Mouse (Mus musculus) ovary, adult 2 months (tissue): ENCODE measurements around the gene Zfp941. TPM values are rescaled to one million over a fixed set of nuclear protein-coding genes. Genes with fewer than 3 reads are reported as not detected.

Experiments
- polyA plus RNA-seq: library from polyadenylated mRNA; depleted of rRNA; stranded (reverse); fragments of >200 nt; gene quantifications from 2 replicates; pipeline ENCODE4 v1.2.3, GENCODE M21; 2012; rRNA removed

Zfp941 gene
- 0.12 and 0.23 TPM in 2 replicates for polyA plus RNA-seq

DNA sequence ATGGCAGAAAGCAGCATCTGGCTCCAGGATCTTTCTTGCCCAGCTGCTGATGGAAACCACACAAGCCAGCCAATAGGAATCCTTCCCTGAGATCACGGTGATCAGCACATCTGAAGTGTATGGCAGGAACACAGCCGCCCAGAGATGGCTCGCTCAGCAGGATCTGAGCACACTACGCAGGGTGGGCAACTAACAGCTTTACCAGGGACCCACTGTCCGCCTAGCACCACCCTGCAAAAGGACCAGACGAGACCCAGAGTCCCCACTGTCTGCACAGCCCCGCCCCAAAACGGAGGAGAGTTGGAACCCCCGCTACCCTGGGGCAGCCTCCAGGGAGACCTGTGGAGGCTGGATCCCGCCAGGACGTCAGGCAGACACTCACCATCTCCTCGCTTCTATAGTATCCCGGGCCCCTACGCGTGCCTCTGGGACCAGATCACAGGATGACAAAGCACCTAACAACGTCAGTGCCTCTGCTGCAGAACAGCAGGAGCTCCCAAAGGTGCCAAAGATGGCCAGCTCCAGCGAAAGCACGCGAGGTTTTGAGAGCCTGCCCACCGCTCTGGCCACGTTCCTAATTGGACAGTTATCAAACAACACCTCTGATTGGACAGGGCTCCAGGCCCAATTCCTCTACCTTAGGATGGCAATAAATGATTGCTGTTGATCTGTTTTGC is at the start of gene Zfp941:
Gene Zfp941, minus strand, starts transcription at position 526 of the 677 bp plus-strand sequence.

DNA sequence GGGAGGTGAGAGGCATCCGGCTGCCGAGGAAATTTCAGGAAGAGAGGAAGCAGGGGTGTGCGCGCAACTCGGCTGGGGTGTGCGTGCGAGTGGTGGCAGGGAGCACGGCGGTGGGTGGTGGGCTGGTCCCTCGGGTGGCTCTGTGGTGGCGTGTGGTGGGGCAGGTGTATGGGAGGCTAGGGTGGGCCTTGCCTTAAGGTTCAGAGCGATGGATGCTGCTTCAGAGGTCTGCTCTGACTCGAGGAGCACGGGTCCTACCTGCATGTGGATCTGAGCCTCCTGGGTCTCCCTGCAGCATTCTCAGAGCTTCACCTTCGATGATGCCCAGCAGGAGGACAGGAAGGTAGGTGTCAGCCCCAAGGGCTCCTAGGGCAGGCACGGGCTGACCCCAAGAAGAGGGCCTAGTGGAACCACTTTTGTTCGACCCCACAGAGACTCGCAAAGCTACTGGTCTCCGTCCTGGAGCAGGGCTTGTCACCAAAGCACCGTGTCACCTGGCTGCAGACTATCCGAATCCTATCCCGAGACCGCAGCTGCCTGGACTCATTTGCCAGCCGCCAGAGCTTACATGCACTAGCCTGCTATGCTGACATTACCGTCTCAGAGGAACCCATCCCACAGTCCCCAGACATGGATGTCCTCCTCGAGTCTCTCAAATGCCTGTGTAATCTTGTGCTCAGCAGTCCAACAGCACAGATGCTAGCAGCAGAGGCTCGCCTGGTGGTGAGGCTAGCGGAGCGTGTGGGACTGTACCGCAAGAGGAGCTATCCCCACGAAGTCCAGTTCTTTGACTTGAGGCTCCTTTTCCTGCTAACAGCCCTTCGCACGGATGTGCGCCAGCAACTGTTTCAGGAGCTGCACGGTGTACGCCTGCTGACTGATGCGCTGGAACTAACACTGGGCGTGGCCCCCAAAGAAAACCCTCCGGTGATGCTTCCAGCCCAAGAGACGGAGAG is 35.9 kb upstream of the Zfp941 start, which contains the start of gene Bet1l:
Gene Bet1l, minus strand, starts transcription at position 28 of the 956 bp plus-strand sequence.

DNA sequence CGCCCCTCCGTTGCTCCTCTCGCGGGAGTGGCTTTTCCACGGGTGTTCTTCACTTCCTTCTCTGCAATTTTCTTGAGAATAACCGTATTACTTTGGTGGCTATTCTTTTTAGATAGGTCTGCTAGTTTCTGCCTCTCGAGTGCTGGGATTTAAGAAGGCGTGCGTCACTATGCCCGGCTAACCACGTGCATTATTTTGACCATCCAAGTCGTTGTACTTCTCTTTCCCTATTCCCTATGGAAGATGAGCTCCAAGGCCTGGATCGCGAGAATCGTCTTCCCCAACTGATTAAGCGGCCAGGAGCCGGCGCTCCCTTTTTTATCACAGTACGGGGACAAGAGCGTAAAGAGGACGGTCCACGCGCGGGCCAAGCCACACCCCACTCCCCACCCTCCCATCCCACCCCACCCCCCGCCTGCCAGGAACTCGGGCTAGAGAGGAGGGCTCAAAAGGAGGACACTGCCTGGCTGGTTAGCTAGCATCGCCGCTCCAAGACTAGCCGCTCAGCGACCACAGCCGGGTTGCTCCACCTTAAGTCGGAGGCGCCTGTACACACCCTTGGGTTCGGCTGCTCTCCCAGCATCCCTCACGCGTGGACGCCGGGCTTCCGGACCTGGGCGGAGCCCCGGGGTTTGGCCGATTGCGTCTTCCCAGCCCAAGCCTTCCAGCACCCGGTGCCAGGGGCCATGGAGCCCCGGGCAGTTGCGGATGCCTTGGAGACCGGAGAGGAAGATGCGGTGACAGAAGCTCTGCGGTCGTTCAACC is 35.0 kb upstream of the Zfp941 start, which contains the start of gene Ric8a:
Gene Ric8a, plus strand, starts transcription at position 173 of the 765 bp plus-strand sequence.

DNA sequence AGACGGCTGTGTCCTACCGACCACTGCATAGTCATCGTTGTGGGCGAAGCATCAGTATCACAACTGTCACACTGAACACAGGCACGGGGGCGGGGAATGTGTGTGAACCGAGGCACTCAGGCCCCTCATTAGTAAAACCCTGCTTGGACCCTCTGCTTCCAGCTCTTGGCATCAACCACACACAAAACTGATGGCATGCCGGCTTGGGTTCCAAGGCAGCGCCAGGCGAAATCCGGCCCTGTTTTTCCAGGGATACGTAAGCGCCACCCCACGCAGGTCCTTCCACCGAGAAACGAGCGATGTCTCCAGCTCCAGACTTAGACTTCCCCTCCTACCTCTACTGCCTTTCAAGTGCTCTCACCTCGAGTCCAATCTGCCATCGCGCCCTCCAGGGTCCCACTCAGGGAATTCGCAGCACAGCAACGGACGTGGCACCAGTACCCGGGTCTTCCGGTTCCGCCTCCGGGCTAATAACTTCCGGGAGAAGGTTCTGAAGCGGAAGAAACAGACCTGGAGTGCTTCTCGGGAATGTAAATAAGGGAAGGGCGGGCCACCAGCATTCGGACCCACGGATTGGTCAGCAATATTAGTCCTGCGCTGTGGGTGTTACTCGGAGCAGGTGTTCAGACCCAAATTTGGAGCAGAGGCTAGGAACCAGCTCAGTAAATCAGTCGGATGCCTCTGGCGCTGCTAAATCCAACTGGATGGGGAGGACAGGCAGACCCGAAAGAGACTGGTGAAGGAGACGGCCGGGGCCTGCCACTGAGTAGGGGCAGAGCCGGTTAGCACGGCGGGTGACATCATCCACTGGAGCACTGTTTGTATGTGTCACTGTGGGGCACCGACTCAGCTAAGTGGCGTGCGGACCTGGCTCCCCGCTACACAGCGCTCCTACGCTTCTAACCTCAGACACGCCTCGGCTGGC is 34.1 kb upstream of the Zfp941 start, which contains the start of gene Gm45785:
Gene Gm45785, minus strand, starts transcription at position 472 of the 925 bp plus-strand sequence.

DNA sequence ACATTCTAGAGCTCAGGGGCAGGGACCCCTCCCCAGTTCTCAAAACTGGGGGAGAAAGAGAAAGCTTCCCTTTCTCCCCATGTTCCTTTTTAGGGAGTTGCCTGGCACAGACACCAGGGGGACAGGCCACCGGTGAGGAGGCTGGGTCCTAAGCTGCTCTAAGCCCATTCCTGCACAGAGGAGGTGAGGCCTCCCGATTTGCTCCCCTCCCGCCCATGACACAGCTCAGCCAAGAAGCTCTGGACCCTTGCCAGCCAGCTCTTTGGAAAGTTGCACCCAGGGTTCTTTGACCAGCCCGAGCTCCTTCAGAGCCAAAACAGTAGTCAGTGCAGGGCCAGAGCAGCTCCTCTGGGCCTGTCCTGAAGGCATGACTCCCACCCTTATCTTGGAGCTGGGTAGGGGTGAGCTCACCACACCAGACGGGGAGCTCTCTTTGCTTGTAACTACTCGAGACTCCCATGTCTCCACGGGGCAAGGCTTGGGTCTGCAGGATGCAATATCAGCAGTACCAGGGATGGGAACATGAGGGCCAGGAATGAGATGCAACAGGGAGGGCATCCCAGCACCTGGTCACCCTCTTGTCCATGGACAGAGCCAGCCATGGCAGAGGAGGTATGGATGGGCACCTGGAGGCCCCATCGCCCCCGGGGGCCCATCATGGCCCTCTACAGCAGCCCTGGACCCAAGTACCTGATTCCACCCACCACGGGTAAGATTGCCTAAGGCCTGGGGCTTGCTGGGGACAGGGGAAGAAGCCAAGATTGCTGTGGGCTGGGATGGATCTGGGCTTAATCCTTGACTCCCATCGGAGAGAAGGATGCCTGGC is 26.0 kb upstream of the Zfp941 start, which contains the start of gene Odf3:
Gene Odf3, plus strand, starts transcription at position 51 of the 826 bp plus-strand sequence.

DNA sequence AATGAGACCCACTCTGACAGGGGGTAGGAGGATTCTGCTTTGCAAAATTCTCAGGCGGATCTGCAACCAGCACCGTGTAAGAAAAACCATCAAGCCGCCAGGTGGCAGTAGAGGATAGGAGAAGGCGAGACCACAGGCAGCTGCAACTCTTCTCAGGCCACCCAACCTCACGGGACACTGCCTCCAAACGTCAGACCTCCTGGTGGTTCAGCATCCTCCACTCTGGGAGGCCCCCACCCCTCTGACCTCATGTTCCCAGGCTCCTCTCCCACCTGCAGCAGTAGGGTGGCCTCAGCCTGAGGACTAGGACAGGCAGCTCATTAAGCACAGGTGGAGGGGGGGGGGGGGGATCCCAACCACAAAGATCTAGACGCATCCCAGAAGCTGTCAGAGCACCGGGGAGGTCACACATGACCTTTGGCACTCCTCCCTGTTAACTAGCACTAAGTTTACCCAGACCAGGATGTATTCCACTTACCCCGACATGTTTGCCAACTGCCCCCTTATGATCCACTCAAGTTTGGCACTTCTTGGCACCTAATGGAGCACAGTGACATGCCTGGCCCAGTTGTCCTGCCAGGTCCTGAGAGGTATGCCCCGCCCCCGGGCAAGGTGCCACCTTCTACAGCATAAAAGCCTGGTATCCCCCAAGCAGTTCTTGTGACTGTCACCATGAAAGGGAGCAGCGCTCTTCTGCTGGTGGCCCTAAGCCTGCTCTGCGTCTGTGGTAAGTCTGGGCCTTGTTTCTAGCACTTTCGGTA is 23.1 kb upstream of the Zfp941 start, which contains the start of gene Scgb1c1:
Gene Scgb1c1, plus strand, starts transcription at position 643 of the 761 bp plus-strand sequence.

DNA sequence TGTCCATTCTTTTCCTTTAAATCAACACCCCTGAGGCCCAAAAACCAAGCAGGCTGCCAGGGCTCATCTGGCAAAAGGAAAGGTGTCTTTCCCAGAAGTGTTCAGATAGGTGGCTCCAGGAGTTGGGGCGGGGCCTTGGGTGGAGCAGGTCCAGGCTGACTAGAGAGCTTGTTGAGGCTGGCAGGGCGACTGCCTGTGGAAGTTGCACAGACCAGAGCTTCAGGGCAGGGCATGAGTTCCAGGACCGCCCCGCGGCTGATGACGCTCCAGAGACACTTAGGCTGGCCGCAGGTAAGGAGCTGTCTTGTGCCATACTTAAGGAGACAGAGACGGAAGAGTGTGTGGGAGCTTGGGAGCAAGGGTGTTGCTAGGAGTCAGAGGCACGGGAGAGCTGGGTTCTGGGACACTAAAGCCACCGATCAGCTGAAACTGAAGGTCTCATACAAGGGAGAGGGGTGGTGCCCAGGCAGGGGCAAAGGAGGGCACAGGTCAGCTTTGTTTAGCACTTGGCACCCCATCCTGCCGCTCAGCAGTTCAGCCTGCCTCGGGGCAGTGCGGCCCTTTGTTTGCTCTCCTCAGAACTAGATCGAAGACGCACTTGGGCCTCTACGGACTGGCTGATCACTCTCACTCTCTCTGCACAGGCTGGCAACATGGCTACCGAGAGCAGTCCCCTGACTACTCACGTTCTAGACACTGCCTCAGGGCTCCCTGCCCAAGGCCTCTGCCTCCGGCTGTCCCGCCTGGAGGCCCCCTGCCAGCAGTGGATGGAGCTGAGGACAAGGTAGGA is 13.2 kb upstream of the Zfp941 start, which contains the start of gene Urah:
Gene Urah, plus strand, starts transcription at position 51 of the 790 bp plus-strand sequence.

DNA sequence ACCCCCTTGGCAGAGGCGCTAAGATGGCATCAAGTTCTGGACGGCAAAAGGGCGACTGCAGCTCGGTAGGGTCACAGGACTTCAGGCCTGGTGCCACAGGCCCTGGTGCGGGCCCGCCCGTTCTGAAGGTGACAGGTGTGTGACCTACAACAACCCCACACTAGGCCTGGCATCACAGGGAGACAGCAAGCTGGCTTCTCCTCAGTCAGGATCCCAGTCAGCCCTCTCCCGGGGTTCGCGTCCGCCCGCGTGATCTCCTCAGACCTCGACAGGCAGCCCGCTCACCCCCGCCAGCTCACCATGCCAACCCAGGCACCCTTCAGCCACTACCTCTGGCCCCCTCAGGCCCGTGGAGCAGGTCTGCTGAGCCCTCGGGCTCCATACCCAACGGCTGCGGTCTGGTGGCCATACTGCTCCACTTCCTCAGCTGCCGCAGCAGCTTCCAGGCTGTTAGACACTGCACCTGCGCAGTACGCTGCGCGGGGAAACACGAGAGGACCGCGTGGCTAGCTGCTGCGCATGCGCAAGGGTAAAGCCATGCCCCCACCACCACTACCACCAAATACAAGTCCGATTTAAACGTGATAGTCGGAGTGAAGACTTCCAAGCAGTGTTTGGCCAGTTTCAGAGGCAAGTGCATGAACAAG is 34.4 kb downstream of the Zfp941 start, which contains the start of gene Syce1:
Gene Syce1, minus strand, starts transcription at position 447 of the 647 bp plus-strand sequence.

DNA sequence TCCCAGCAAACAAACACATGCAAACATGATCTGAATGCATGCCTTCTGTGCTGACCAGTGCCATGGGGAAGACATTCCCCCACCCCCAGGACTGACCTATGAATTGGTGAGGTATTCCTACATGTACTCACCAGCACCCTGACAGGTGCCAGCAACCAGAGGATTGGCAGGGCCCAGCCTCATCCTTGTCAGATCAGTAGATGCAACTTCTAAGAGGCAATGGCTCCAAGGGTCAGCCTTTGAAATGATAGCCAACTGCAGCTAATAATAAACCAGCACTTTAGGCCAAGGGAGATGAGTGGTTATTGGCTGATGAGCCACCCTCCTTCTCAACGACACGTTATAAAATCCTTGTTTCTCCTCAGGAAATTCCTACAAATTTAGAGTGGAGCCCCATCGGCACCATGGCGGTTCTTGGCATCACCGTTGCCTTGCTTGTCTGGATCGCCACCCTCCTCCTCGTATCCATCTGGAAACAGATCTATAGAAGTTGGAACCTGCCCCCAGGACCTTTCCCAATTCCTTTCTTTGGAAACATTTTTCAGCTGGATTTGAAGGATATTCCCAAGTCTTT is 58.4 kb downstream of the Zfp941 start, which contains the start of gene Cyp2e1:
Gene Cyp2e1, plus strand, starts transcription at position 293 of the 574 bp plus-strand sequence.

Other genes with a start within 250 kb of the Zfp941 start
- not detected in 2 replicates for gene Olfr46, start 220.9 kb downstream of the Zfp941 start, polyA plus RNA-seq
- not detected in 2 replicates for gene Olfr61, start 193.2 kb downstream of the Zfp941 start, polyA plus RNA-seq
- not detected in 2 replicates for gene Olfr53, start 175.7 kb downstream of the Zfp941 start, polyA plus RNA-seq
- not detected in 2 replicates for gene Olfr539, start 162.2 kb downstream of the Zfp941 start, polyA plus RNA-seq
- gene Olfr45, start 140.2 kb downstream of the Zfp941 start, polyA plus RNA-seq = not detected in 2 replicates
- gene Olfr541, start 124.9 kb downstream of the Zfp941 start, polyA plus RNA-seq = not detected in 2 replicates
- 8.3 and 9.5 TPM in 2 replicates for gene Cyp2e1, start 58.4 kb downstream of the Zfp941 start, polyA plus RNA-seq
- gene Syce1, start 34.3 kb downstream of the Zfp941 start, polyA plus RNA-seq = 0.14 and 0.26 TPM in 2 replicates
- 22.0 and 24.3 TPM in 2 replicates for gene Urah, start 12.8 kb upstream of the Zfp941 start, polyA plus RNA-seq
- 5.0 and 5.1 TPM in 2 replicates for gene Scgb1c1, start 23.4 kb upstream of the Zfp941 start, polyA plus RNA-seq
- 0.28 and 0.41 TPM in 2 replicates for gene Odf3, start 25.6 kb upstream of the Zfp941 start, polyA plus RNA-seq
- not detected in 2 replicates for gene Gm45785, start 34.2 kb upstream of the Zfp941 start, polyA plus RNA-seq
- gene Ric8a, start 34.8 kb upstream of the Zfp941 start, polyA plus RNA-seq = 136 and 146 TPM in 2 replicates
- gene Bet1l, start 35.4 kb upstream of the Zfp941 start, polyA plus RNA-seq = 27.1 and 32.9 TPM in 2 replicates
- gene Psmd13, start 59.8 kb upstream of the Zfp941 start, polyA plus RNA-seq = 62.6 and 66.1 TPM in 2 replicates
- gene Sirt3, start 60.1 kb upstream of the Zfp941 start, polyA plus RNA-seq = 31.6 and 44.1 TPM in 2 replicates
- gene Cox8b, start 78.3 kb upstream of the Zfp941 start, polyA plus RNA-seq = 4.1 and 5.5 TPM in 2 replicates
- gene Nlrp6, start 98.7 kb upstream of the Zfp941 start, polyA plus RNA-seq = 1.4 and 1.6 TPM in 2 replicates
- gene Pgghg, start 119.2 kb upstream of the Zfp941 start, polyA plus RNA-seq = 61.1 and 72.6 TPM in 2 replicates
- 2.4 and 4.1 TPM in 2 replicates for gene Ifitm5, start 128.1 kb upstream of the Zfp941 start, polyA plus RNA-seq
- gene Gm45717, start 133.8 kb upstream of the Zfp941 start, polyA plus RNA-seq = 0.60 TPM in 1 of 2 replicates, not detected in the other
- gene Ifitm2, start 133.8 kb upstream of the Zfp941 start, polyA plus RNA-seq = 1,395 and 2,043 TPM in 2 replicates
- 658 and 1,418 TPM in 2 replicates for gene Ifitm1, start 145.0 kb upstream of the Zfp941 start, polyA plus RNA-seq
- 378 and 768 TPM in 2 replicates for gene Ifitm3, start 188.6 kb upstream of the Zfp941 start, polyA plus RNA-seq
- 5.8 and 9.8 TPM in 2 replicates for gene Ifitm6, start 195.7 kb upstream of the Zfp941 start, polyA plus RNA-seq
- gene Gm17387, start 207.0 kb upstream of the Zfp941 start, polyA plus RNA-seq = not detected in 2 replicates
- gene B4galnt4, start 238.9 kb upstream of the Zfp941 start, polyA plus RNA-seq = 3.2 and 3.5 TPM in 2 replicates